Mouse (Mus musculus) left cerebral cortex, adult 9 months (tissue): ENCODE measurements at regions not wholly inside any gene's neighbourhood (a gene's known extent, or its start where the extent isn't known, plus 50 kb on each side); places are given as distances from the start of the nearest gene placed in this dataset.

ENCODE experiments used
- DNase-seq, 2 experiments: peaks; one replicate each; pipeline ENCODE4 v3.0.0; 2022; ENCODE audit warnings: low spot score in 2 of 2

GRCm38 (mm10) chr2:15450092-15450831, 76.0 kb upstream of the Malrd1 start:
- DNase-seq: no peak

DNA sequence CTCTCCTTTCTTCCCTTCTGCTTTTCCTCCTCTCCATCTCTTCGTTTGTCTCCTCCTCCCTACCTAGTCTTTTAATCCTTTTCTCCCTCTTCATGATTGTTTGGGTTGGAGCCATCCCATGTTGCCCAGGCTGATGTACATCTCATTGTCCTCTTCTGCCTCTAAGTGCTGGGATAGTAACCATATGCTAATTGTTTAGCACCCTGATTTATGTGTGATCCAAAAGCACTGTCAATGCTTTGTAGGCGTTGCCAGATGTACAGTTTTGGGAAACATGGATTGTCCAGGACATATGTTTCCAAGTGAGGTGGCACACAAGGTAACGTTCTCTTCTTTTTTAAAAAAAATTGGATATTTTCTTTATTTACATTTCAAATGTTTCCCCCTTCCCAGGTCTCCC, 74.5 kb upstream of the Malrd1 start:
- DNase-seq: peak in 1 of 2 experiments; percentile 3

DNA sequence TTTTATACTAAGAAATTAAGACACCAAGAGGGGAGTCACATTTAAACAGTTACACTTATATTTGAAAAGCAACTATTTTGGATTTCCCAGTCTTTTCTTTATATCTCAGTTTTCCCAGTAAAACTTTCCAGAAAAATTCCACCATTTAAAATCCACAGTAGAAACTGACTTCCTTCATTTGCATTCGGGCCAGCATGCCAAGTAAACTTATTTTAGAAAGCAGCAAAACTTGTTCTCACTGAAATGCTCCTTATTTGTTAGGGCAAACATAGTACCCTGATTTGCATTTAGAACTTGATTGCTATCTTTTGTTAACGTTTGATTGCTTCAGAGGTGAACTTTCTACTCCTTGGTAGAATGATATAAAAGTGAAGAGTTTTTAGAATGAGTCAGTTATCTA, 56.9 kb upstream of the Malrd1 start:
- DNase-seq: no peak
